Mouse (Mus musculus) adrenal gland, adult (tissue): ENCODE data around the gene Arhgap23.
A peak's percentile ranks its signal among the peaks of the same experiment; 100 is the strongest.

Experiments used
- DNase-seq, 2 experiments: peaks; one replicate each; pipeline ENCODE4 v3.0.0; 2022 to 2023; ENCODE audit warnings: low spot score in 1 of 2; ENCODE audit not compliant: inconsistent age in 2 of 2

Arhgap23 gene

GRCm38 (mm10) chr11:97462538-97462937, 47.2 kb downstream of the Arhgap23 start:
- no peak for DNase-seq

- no peak for DNase-seq
Measured at GRCm38 (mm10) chr11:97463166-97463565, 47.8 kb downstream of the Arhgap23 start.

- no peak for DNase-seq
Measured at GRCm38 (mm10) chr11:97463991-97464390, 48.7 kb downstream of the Arhgap23 start.

- DNase-seq = no peak
Measured at GRCm38 (mm10) chr11:97465957-97466356, 50.6 kb downstream of the Arhgap23 start.

GRCm38 (mm10) chr11:97466444-97467160, 51.3 kb downstream of the Arhgap23 start:
- DNase-seq = no peak

- DNase-seq = peak; percentile 82 to 94
Measured at GRCm38 (mm10) chr11:97468639-97469287, 53.4 kb downstream of the Arhgap23 start.

GRCm38 (mm10) chr11:97469828-97470227, 54.5 kb downstream of the Arhgap23 start:
- no peak for DNase-seq

GRCm38 (mm10) chr11:97471276-97471675, 55.9 kb downstream of the Arhgap23 start:
- no peak for DNase-seq

GRCm38 (mm10) chr11:97476334-97477095, 61.2 kb downstream of the Arhgap23 start:
- peak in 1 of 2 experiments; percentile 76 for DNase-seq

GRCm38 (mm10) chr11:97477431-97477830, 62.1 kb downstream of the Arhgap23 start:
- no peak for DNase-seq

- no peak for DNase-seq
Measured at GRCm38 (mm10) chr11:97478345-97478744, 63.0 kb downstream of the Arhgap23 start.

GRCm38 (mm10) chr11:97479085-97479484, 63.8 kb downstream of the Arhgap23 start:
- no peak for DNase-seq

- peak in 1 of 2 experiments; percentile 63 for DNase-seq
Measured at GRCm38 (mm10) chr11:97479824-97480223, 64.5 kb downstream of the Arhgap23 start.

GRCm38 (mm10) chr11:97485661-97486060, 70.3 kb downstream of the Arhgap23 start:
- DNase-seq = no peak

GRCm38 (mm10) chr11:97487656-97488055, 72.3 kb downstream of the Arhgap23 start:
- DNase-seq = no peak

GRCm38 (mm10) chr11:97489589-97490324, 74.4 kb downstream of the Arhgap23 start:
- peak; percentile 75 to 92 for DNase-seq

GRCm38 (mm10) chr11:97491640-97492039, 76.3 kb downstream of the Arhgap23 start:
- DNase-seq = no peak

GRCm38 (mm10) chr11:97492836-97493235, 77.5 kb downstream of the Arhgap23 start:
- no peak for DNase-seq

- DNase-seq = no peak
Measured at GRCm38 (mm10) chr11:97497543-97497942, 82.2 kb downstream of the Arhgap23 start.

GRCm38 (mm10) chr11:97499865-97500719, 84.8 kb downstream of the Arhgap23 start, which contains the start of gene 4933428G20Rik:
4933428G20Rik (minus strand) TSS chr11:97500340.
- no peak for DNase-seq
